Mouse (Mus musculus): ENCODE results near the gene Nlgn2.

DNA sequence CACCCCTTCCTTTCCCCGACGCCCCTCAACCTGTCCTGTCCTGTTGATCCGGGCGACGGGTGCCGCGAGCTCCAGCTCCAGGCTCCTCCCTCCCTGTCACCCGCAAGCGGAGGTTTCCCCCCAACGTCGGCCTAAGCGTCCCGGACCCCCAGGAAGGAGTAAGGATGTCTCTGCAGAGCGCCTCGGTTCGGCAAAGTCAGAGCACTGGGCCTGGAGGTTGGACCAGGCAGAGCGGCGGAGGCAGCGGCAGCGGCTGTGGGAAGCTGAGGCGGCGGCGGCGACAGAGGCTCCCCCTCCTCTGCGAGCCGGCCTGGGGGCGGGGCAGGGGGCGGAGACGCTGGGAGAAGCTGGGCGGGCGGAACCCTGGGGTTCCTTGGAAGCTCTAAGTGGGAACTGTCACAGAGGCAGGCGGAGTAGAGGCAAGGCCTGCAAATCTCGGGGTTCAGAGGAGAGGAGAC, 34.9 kb downstream of the Nlgn2 start:
- TF ChIP-seq CTCF (conservative IDR thresholded peaks at IDR 0.05 in 1 of 2, IDR thresholded peaks at IDR 0.05 in 1 of 2; ENCODE audit: low read depth in 2 of 2, low read length in 2 of 2), result no peak
- no peak for TF ChIP-seq ZNF384 (IDR thresholded peaks at IDR 0.05; ENCODE audit: low read depth, low read length)
- TF ChIP-seq CHD2 (IDR thresholded peaks at IDR 0.05; ENCODE audit: low read length), result no peak
- TF ChIP-seq HCFC1 (IDR thresholded peaks at IDR 0.05; ENCODE audit: low read depth, low read length), result no peak
- no peak for TF ChIP-seq UBTF (IDR thresholded peaks at IDR 0.05; ENCODE audit: low read depth, low read length)
- no peak for TF ChIP-seq JUN (IDR thresholded peaks at IDR 0.05; ENCODE audit: insufficient read depth, low read depth, low read length)
